Mouse (Mus musculus): ENCODE measurements at regions not wholly inside any gene's neighbourhood (a gene's known extent, or its start where the extent isn't known, plus 50 kb on each side); places are given as distances from the start of the nearest gene placed in this dataset.

DNA sequence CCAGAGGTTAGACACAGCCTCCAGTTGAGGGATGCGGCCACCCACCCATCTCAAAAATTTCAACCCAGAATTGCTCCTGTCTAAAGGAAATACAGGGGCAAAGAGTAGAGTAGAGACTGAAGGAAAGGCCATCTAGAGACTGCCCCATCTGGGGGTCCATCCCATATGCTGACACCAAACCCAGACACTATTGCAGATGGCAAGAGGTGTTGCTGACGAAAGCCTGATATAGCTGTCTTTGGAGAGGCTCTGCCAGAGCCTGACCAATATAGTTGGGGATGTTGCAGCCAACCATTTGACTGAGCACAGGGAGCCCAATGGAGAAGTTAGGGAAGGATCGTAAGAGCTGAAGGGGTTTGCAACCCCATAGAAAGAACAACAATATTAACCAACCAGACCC, 141.6 kb upstream of the Reg3b start:
- no peak for DNase-seq (ENCODE audit: low spot score in 2 of 2)

DNA sequence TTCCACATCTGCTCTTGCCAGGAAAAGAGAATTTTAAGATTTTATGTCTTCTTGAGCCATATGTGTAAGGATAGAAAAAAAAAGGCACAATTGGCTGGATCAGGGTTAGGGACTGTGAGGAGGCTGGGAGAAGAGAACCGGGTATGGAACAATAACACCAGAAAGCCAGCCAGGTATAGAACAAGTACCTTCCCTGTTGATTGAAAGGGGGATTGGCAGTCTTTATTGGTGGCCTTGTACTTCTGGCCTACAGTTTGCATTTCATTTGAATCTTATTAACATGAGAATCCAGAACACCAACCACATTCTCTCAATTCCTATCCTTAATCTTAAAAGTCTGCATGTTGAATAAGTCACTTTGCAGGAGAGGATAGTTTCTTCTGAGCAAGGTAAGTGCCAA, 126.1 kb upstream of the Reg3b start:
- no peak for DNase-seq (ENCODE audit: low spot score in 2 of 2)

DNA sequence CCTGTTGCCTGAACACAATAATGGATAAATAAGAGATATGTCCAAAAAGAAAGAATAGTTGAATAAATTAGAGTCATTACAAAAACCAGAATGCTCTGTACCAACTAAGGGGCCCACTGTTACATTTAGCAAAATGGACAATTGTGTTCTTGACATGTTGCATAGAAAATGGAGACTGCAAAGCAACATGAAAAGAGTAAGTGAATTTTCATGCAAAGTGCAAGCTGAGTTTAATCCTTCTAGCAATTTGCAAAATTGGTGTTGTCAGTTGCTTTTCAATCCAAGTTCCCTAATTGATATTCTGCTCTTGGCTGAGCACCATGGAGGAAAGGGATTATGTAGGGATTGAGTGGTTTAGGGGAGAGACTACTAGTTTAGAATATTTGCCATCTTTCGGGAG, 125.4 kb upstream of the Reg3b start:
- DNase-seq (ENCODE audit: low spot score in 2 of 2): no peak

DNA sequence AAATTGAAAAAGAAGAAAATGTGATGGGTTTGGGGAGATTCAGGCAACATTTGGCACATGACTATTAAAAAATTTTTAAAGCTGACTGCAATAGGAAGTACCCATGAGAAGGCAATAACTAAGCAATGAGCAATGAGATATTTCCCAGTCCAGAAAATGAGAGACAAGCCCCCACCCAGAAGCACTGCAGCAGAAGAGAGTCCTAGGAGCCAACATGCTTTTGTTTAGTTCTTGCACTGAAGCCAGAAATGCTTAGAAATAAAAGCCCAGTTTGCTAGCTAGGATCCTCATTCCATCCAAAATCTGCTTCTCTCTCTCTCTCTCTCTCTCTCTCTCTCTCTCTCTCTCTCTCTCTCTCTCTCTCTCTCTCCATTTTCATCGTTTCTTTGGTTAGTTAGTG, 120.4 kb upstream of the Reg3b start:
- no peak for DNase-seq (ENCODE audit: low spot score in 2 of 2)

DNA sequence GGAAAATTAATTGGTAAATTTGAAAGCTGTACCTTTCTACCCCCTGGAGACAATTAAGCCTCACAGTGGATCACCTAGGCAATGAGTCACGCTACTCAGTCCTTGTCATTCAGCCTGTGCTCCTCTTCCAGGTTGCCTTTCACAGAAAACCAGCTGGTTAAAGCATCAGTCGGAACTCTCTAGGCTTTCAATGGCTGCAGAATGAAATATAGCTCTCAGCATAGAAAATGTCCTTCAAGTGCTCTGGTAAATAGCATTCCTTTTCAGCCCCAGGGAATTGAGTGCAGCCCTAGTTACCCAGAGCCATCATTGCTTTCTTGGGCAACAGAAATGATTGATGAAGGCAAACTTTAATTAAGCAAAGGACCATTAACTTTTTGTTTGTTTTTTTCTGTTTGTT, 119.9 kb upstream of the Reg3b start:
- DNase-seq (ENCODE audit: low spot score in 2 of 2): no peak

DNA sequence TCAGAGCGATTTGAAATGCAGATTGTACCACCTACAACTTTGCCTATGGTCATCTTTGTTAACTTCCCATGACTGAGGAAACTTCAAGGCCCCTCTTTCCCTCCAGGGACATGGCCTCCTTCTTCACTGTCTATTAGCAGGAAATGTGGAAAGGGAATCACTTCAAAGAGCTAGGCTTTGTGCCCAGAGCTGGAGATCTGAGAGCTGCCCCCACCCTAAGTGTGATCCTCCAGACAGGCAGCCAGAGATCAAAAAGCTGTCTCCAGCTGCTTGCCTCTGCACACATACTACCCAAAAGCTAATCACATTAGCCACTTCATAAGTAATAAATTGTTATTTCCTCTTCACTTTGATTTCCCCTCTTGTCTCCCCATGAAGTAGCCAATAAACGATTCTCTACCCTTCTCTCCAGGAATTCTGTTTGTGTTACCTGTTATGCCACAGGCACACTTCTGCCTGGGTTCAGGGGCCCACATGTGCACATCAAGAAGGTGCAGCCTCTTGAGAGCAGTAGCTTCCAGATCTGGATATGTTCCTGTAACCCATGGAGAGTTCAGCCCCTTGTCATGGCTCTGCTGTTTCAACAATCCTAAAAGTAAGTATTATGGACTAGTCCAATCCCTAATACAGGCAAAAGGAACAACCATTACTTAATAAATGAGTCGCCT, 98.4 kb upstream of the Reg3b start:
- DNase-seq (ENCODE audit: low spot score in 2 of 2): no peak

DNA sequence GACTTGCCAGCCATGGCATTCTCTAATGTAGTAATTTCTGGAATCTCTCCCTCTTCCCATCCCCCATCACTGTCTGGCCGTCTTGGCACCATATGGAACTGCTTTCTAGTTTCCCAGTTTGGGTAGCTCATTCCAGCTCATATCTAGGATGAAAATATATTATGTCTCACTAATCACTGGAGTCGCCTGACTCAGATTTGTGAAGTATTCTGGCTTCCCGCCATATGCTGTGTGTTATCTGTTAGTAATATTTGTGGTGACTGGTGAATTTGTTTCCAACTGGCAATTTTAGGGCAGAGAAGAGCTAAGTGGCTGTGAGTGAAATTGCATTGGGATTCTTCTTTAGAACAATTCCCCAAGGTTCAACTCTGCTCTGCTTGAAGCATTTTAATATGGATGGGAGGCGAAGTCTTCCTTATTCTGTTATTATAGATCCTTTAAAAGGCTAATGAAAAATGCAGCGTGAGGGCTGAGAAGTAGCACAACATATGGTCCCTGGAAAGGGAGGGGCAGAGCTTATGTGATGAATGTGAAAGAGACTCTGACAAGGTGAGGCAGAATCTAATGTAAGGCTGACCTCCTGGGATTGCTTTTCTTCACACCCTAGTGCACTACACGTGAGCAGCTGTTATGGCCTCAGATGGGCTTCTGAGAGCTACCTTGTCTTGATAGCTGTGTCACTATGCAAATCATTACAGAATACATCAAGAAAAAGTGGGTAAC, 92.3 kb upstream of the Reg3b start:
- DNase-seq (ENCODE audit: low spot score in 2 of 2): no peak

DNA sequence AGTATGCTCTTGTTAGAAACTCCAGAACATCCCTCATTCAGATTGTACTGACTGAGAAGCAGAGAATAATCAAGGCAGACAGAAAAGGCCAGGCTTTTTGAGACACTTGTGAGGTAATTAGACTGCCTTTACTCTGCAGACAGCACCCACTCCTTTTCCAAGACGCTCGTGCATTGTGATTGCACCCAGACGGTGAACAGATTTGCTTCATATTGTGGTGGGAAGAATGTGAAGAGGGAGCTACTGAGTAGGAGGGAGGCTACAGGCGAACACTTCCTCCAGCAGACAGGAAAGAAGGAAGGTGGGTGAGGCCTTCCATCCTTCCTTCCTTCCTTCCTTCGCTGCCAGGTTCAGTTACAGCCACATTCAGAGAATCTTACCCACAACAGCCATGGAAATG, 89.9 kb upstream of the Reg3b start:
- DNase-seq (ENCODE audit: low spot score in 2 of 2): peak; percentile 7 to 13

DNA sequence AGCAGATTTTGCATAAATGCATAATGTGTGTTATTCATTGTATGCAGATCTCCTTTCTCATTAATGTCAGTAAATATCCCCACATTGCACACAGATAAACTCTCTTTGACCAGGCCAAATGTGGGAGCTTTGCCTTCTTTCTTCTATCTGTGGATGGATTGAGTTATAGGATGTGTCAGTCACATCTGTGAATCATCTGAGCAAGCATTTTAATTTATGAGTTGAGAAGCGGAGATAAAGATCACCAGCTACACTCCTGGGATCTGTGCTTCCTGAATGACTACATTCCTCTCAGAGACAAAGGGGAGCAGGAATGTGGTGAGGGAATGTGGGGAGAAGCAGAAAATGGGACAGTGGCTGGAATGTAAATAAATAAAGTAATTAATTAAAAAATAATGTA, 75.8 kb upstream of the Reg3b start:
- DNase-seq (ENCODE audit: low spot score in 2 of 2): no peak

DNA sequence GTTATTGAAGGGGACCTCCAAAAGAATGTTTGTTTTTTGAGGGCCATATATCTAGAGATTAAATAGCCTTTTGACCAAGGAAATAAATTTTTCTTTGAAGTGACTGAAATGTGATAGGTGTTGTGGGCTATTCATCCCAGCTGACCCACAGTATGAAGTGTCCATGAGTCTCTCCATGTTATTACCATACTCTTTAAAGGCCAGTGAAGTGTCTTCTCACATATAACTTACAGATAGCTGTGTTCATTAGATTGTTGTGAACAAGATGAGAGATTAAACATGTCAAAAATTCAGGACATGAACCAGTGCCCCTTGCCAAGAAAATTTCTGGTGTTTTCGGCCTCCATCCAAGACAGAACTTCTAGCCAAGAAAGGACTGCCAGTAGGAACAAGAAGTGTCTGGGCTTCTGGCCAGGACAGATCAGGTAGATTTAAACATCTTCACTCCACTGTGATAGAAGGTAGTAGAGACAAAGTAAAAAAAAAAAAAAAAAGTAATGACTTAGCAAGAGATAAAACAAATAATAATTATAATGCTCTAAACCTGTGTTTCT, 67.2 kb upstream of the Reg3b start:
- DNase-seq (ENCODE audit: low spot score in 2 of 2): no peak
